Mouse (Mus musculus): Measurements from ENCODE around the gene Ccnt1. TPM values are rescaled to one million over a fixed set of nuclear protein-coding genes. Genes with fewer than 3 reads are reported as not detected.

Gene Ccnt1
- 40.5 and 44.0 TPM in 2 replicates for total RNA-seq (2012; rRNA removed)
- polyA plus RNA-seq (2012; ENCODE audit: insufficient read depth in 1 of 2, insufficient read length in 2 of 2, low read depth in 1 of 2, low replicate concordance in 2 of 2, missing spikeins in 1 of 2), result 10 to 100 TPM; 19.5 to 63.2 TPM

DNA sequence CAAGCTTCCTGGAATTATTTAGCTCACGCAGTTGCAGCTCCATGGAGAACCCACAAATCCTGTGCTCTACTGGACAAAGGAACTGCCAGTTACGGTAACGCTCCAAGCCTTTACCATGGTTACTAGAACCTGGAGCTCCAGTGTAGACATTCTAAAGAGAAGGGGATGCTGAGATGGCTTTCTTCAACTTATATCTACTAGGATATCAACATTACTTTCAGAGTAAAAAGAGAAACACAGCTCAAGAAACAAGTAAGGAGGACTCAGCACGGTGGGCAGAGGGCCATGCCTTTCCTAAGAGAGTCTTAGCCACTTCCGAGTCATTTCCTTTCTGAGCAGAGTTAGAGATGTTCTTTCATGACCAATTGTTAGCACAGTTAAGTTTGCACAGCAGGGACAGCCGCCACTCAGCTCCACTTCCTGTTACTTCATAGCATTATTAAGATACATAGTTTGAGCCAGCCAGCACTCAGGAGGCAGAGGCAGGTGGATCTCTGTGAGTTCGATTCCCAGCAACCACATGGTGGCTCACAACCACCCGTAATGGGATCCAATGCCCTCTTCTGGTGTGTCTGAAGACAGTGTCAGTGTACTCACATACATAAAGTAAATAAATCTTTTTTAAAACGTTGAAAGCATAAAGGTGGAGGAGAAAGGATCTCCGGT, at the start of gene Ccnt1, which contains the start of gene 4930415O20Rik:
Gene Ccnt1 (minus strand): TSS at position 51 of the 666 bp plus-strand sequence.
Gene 4930415O20Rik (plus strand): TSS at position 132 of the 666 bp plus-strand sequence.
- Histone ChIP-seq H3K27ac (ENCODE audit: control insufficient read depth, low read depth, low read length) (peak within 1 kb of the TSS; percentile 55), H3K9ac (ENCODE audit: control insufficient read depth, low read depth, low read length, poor library complexity, severe bottlenecking) (0 out of 2 replicates have a peak within 1 kb of the TSS, but pooled peaks have one; percentile 5), H3K4me1 (ENCODE audit: control insufficient read depth in 1 of 2, insufficient read depth in 2 of 2, low read length in 2 of 2) (peaks cover 0 to 20% of the 10 kb centered on the region in 2 experiments; a peak in 2 of 4 replicates)

DNA sequence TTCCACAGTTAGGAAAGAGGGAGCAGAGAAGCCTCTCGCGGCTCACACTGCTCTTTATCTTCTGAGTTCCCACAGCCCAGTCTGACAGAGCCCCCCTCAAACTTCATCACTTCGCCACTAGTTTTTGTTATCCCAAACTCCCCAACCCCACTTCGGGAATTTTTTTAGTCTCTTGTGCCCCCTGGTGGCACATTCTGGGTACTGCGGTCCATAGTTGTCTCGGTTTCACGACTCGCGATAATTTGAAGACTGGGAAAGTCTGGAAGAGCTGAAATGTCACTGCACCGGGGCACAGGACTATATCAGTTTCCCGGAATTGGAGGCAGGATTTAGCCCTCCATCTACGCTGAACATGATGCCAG, 46.4 kb upstream of the Ccnt1 start:
- TF ChIP-seq SIN3A (IDR thresholded peaks at IDR 0.05; ENCODE audit: low read length) (peak; percentile 55), CTCF (IDR thresholded peaks at IDR 0.05 in 2 of 3, conservative IDR thresholded peaks at IDR 0.05 in 1 of 3; ENCODE audit: control insufficient read depth in 1 of 3, insufficient read depth in 1 of 3, low read depth in 2 of 3, low read length in 3 of 3, poor library complexity in 1 of 3, severe bottlenecking in 1 of 3) (peak in 2 of 3 experiments; percentile 87 to 92; a peak in 5 of 6 replicates), CHD2 (IDR thresholded peaks at IDR 0.05; ENCODE audit: low read length) (peak; percentile 87), TBP (IDR thresholded peaks at IDR 0.05; ENCODE audit: low read depth, low read length) (0 out of 2 replicates have a peak, but pooled peaks have one; percentile 17), MXI1 (IDR thresholded peaks at IDR 0.05; ENCODE audit: low read depth, low read length) (peak; percentile 13; the same call in 1 of the 2 replicates), MAZ (IDR thresholded peaks at IDR 0.05; ENCODE audit: low read depth, low read length) (no peak; the same call in 1 of the 2 replicates), TCF12 (IDR thresholded peaks at IDR 0.05; ENCODE audit: low read depth, low read length) (no peak), MYC (IDR thresholded peaks at IDR 0.05; ENCODE audit: low read depth, low read length) (0 out of 2 replicates have a peak, but pooled peaks have one; percentile 40), ZNF384 (IDR thresholded peaks at IDR 0.05; ENCODE audit: low read depth, low read length) (peak; percentile 39; the same call in 1 of the 2 replicates), SMC3 (IDR thresholded peaks at IDR 0.05; ENCODE audit: low read depth, low read length) (peak; percentile 100), ZC3H11A (IDR thresholded peaks at IDR 0.05; ENCODE audit: low read depth, low read length) (peak; percentile 100), RAD21 (IDR thresholded peaks at IDR 0.05; ENCODE audit: low read depth, low read length) (peak; percentile 99), POLR2AphosphoS2 (IDR thresholded peaks at IDR 0.05; ENCODE audit: low read length) (no peak)
- no peaks in the 10 kb centered on the region for H3K9me3 ChIP-seq (replicated peaks; ENCODE audit: insufficient read depth, low read length)
- peaks cover 8% of the 10 kb centered on the region in 2 experiments; a peak in 3 of 4 replicates for H3K27me3 ChIP-seq (ENCODE audit: control insufficient read depth in 1 of 2, insufficient read depth in 2 of 2, low read length in 2 of 2)
- H3K9ac ChIP-seq (ENCODE audit: control insufficient read depth, low read depth, low read length, poor library complexity, severe bottlenecking), result peak overlapping the region; percentile 53
- peak overlapping the region; percentile 45 for H3K4me3 ChIP-seq (ENCODE audit: control insufficient read depth in 1 of 2, insufficient read depth in 1 of 2, low read depth in 2 of 2, low read length in 2 of 2)
- peaks cover 0 to 13% of the 10 kb centered on the region in 2 experiments; a peak in 3 of 4 replicates for H3K4me1 ChIP-seq (ENCODE audit: control insufficient read depth in 1 of 2, insufficient read depth in 2 of 2, low read length in 2 of 2)
- no peak overlapping the region for H3K27ac ChIP-seq (ENCODE audit: control insufficient read depth, low read depth, low read length)
- DNase-seq (ENCODE audit: low read depth, low spot score), result peak; percentile 89
- H3K36me3 ChIP-seq (ENCODE audit: control insufficient read depth in 1 of 2, insufficient read depth in 2 of 2, low read length in 2 of 2), result peaks cover 0 to 3% of the 10 kb centered on the region in 2 experiments; a peak in 1 of 4 replicates
- H3K79me2 ChIP-seq (ENCODE audit: control insufficient read depth, insufficient read depth, low read length, poor library complexity), result no peaks in the 10 kb centered on the region

More for the DNA sequence above, at the start of gene Ccnt1, which contains the start of gene 4930415O20Rik:
- TF ChIP-seq POLR2AphosphoS5 (IDR thresholded peaks at IDR 0.05; ENCODE audit: borderline replicate concordance, low read depth, low read length), result no peak
- TF ChIP-seq ZMIZ1 (IDR thresholded peaks at IDR 0.05; ENCODE audit: low read depth, low read length), result no peak
- TF ChIP-seq MXI1 (IDR thresholded peaks at IDR 0.05; ENCODE audit: low read depth, low read length), result no peak
- peak; percentile 50; the same call in 1 of the 2 replicates for TF ChIP-seq ELF1 (IDR thresholded peaks at IDR 0.05; ENCODE audit: low read depth, low read length)
- TF ChIP-seq MYC (IDR thresholded peaks at IDR 0.05; ENCODE audit: low read depth, low read length), result no peak
- TF ChIP-seq CTCF (IDR thresholded peaks at IDR 0.05 in 2 of 3, conservative IDR thresholded peaks at IDR 0.05 in 1 of 3; ENCODE audit: control insufficient read depth in 1 of 3, insufficient read depth in 1 of 3, low read depth in 2 of 3, low read length in 3 of 3, poor library complexity in 1 of 3, severe bottlenecking in 1 of 3), result peak in 1 of 3 experiments; percentile 24; a peak in 2 of 6 replicates
- no peak for TF ChIP-seq MAZ (IDR thresholded peaks at IDR 0.05; ENCODE audit: low read depth, low read length)
- H3K36me3 ChIP-seq (ENCODE audit: control insufficient read depth in 1 of 2, insufficient read depth in 2 of 2, low read length in 2 of 2), result peaks cover 0 to 23% of the 10 kb centered on the region in 2 experiments; a peak in 2 of 4 replicates
- no peaks in the 10 kb centered on the region for H3K9me3 ChIP-seq (replicated peaks; ENCODE audit: insufficient read depth, low read length)
- no peak within 1 kb of the TSS for H3K4me3 ChIP-seq (ENCODE audit: control insufficient read depth in 1 of 2, insufficient read depth in 1 of 2, low read depth in 2 of 2, low read length in 2 of 2)
- no peaks in the 10 kb centered on the region for H3K27me3 ChIP-seq (ENCODE audit: control insufficient read depth in 1 of 2, insufficient read depth in 2 of 2, low read length in 2 of 2)
- DNase-seq (ENCODE audit: low read depth, low spot score), result peak; percentile 56
- H3K79me2 ChIP-seq (ENCODE audit: control insufficient read depth, insufficient read depth, low read length, poor library complexity), result peaks cover 27% of the 10 kb centered on the region
